Mouse (Mus musculus) urinary bladder, adult 2 months (tissue): ENCODE measurements around the gene Slc51a. TPM values are rescaled to one million over a fixed set of nuclear protein-coding genes. Genes with fewer than 3 reads are reported as not detected.
A peak's percentile ranks its signal among the peaks of the same experiment; 100 is the strongest.

Experiments
- DNase-seq: peaks from one replicate; pipeline ENCODE4 v3.0.0; 2022; ENCODE audit warnings: low spot score
- polyA plus RNA-seq: library from polyadenylated mRNA; depleted of rRNA; stranded (reverse); fragments of >200 nt; gene quantifications from 2 replicates; pipeline ENCODE4 v1.2.3, GENCODE M21; 2012; rRNA removed

Slc51a gene
- polyA plus RNA-seq, 1 experiment, result not detected

DNA sequence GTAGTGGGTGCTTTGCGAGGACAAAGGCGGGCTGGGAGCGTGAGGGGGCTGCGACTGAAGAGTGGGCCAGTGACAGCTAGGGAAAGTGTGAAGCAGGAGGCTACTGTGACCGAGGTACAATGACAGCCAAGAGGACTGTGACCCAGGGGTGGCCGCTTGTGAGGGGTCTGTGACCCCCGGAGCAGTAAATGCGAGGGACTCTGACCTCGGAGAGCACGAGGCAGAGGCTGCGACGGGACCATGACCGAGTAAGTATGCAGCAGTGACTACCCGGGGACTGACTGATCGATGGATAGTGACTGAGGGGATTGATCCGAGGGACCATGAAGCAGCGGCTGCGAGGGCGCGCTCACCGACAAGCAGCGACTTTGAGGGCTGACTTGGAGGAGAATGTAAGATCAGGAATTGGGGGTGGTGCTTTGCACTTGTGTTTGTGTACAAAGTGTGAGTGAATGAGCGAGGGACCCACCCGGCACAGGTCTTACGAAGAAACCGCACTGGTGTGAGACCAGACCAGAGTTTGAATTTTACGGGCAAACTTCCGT lies 56.6 kb downstream of the Slc51a start:
- DNase-seq, result no peak

- peak; percentile 89 for DNase-seq
Observed at GRCm38 (mm10) chr16:32430474-32431046, 57.1 kb downstream of the Slc51a start, which contains the start of gene Pcyt1a. Gene Pcyt1a, plus strand, starts transcription at chr16:32430921.

GRCm38 (mm10) chr16:32427506-32427905 lies 60.2 kb downstream of the Slc51a start:
- no peak for DNase-seq

Other genes starting within 250 kb of the Slc51a start
- gene Fbxo45, start 240.7 kb downstream of the Slc51a start, polyA plus RNA-seq, result 6.3 and 7.3 TPM in 2 replicates
- 11.9 and 15.2 TPM in 2 replicates for gene Wdr53, start 240.7 kb downstream of the Slc51a start, polyA plus RNA-seq
- not detected in 2 replicates for gene Smco1, start 216.4 kb downstream of the Slc51a start, polyA plus RNA-seq
- 10.7 and 12.9 TPM in 2 replicates for gene Rnf168, start 210.4 kb downstream of the Slc51a start, polyA plus RNA-seq
- gene Ubxn7, start 155.6 kb downstream of the Slc51a start, polyA plus RNA-seq, result 12.3 and 13.0 TPM in 2 replicates
- gene Tm4sf19, start 87.4 kb downstream of the Slc51a start, polyA plus RNA-seq, result 0.06 and 0.12 TPM in 2 replicates
- 23.9 and 30.5 TPM in 2 replicates for gene Tctex1d2, start 68.2 kb downstream of the Slc51a start, polyA plus RNA-seq
- gene Pcyt1a, start 57.0 kb downstream of the Slc51a start, polyA plus RNA-seq, result 29.3 and 34.0 TPM in 2 replicates
- gene Zdhhc19, start 8.4 kb upstream of the Slc51a start, polyA plus RNA-seq, result not detected in 2 replicates
- 14.1 and 17.7 TPM in 2 replicates for gene Tfrc, start 121.0 kb upstream of the Slc51a start, polyA plus RNA-seq
- 106 and 114 TPM in 2 replicates for gene Tnk2, start 156.0 kb upstream of the Slc51a start, polyA plus RNA-seq
- gene Muc4, start 248.0 kb upstream of the Slc51a start, polyA plus RNA-seq, result 0.19 and 0.25 TPM in 2 replicates